Mouse (Mus musculus): Measurements from ENCODE around the gene Lin37.

Gene Lin37

DNA sequence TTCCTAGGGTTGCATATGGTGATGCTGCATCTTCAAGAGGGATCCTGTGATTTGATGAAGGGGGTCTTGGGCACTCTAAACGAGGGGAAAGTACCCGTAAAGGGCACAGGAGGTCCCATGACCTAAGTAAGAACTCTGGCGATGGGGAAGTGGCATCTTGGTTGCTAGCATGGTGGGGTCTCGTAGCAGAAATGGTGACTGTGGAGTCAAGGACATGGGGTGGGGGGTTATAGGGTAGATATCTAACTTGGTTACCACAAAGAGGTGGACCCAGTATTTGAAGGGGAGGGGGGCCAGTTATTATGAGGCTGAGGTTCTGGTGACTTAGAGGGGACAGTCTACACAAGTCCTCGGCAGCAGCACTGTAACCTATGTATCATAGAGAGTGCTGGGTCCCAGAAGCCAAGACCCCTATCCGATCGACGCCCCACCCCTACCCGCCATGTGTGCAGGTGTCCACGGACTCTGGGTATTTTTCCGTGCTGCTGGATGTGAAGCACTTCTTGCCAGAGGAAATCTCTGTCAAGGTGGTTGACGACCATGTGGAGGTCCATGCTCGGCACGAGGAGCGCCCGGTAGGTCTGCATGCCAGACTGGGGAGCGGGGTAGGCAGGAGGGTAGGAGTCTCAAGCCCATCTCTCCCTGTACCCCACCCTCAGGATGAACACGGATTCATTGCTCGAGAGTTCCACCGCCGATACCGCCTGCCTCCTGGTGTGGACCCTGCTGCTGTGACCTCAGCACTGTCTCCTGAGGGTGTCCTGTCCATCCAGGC is 5.6 kb downstream of the Lin37 start:
- in situ Hi-C loops (cut with MboI; ENCODE audit: low sequenced_read_pairs): no loop called here

DNA sequence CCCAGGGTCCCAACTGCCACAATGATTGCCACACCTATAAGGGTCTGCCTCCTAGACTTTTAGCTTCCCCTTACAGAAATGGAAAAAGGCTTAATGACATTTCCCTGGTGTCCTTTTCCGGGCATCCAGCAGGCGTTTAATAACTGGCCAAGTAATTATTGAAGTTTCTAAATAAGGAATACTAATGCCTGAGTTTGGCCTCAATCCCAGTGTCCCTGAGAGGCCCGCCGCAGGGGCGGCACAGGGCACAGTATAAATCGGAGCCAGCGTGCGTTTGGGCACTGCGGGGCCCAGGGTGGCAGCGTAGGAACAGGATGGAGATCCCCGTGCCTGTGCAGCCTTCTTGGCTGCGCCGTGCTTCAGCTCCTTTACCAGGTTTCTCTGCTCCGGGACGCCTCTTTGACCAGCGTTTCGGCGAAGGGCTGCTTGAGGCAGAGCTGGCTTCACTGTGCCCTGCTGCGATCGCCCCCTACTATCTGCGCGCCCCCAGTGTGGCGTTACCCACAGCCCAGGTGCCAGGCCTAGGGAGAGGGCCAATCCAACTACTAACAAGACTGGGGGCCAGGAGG is 6.5 kb downstream of the Lin37 start:
- in situ Hi-C loops (cut with MboI; ENCODE audit: low sequenced_read_pairs): no loop called here

- in situ Hi-C loops (cut with MboI; ENCODE audit: low sequenced_read_pairs): no loop called here
Observed at GRCm38 (mm10) chr7:30552102-30553020, 7.3 kb downstream of the Lin37 start, which contains the start of the genes Hspb6 and Proser3. Gene Hspb6, plus strand, starts transcription at chr7:30552178. Gene Proser3, minus strand, starts transcription at chr7:30552299.

DNA sequence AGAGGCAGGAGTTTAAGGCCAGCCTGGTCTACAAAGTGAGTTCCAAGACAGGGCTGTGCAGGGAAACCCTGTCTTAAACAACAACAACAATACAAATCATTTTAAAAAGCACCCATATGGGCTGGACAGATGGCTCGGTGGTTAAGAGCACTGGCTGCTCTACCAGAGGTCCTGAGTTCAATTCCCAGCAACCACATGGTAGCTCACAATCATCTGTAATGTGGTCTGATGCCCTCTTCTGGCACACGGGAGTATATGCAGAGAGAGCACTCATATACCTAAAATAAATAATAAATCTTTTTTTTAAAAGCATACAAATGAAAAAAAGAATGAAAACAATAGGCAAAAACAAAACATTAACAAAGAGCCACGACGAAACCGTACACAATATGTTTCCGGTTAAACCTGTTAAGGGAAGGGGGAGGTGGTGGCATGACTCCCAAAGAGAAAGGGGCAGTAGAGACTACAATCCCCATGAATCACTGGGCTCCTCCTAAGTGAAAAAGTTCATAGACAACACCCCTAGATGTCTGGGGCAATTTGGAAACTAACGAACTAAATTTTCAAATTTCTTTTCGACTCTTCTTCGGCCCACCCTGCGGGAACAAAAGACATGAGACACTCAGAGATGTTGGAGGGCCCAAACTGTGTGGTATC is 8.1 kb downstream of the Lin37 start:
- in situ Hi-C loops (cut with MboI; ENCODE audit: low sequenced_read_pairs): no loop called here

DNA sequence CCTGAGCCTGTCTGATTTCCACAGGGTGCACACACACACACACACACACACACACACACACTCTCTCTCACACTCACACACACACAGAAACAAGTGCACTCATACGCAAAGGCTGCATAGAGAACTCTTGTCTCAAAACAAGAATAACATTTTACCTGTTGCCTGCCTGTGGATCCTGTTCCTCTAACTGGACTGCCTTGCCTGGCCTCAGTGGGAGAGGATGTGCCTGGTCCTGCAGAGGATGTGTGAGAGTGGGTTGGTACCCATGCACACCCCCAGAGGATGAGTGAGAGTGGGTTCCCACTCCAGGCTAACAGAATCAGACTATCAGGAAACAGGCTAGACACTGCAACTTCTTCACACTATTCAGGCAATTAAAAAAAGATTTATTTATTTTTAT is 9.0 kb downstream of the Lin37 start:
- in situ Hi-C loops (cut with MboI; ENCODE audit: low sequenced_read_pairs): no loop called here

DNA sequence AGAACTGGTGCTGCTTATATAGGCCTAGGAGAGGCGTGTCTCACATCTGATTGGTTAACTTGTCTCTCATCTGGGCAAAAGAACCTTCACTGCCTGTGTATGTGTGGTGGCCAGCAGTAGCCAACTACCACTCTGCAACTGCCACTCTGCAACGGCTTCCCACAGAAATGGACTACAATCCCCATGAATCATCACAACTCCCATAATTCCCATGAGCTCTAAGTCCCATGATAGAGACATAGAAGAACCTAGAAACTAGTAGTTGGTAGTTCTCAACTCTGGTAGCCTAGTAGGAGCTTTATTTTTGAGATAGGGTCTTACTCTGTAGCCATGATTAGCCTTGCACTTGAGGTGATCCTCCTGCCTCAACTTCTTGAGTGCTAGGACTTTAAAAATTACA is 9.8 kb downstream of the Lin37 start:
- in situ Hi-C loops (cut with MboI; ENCODE audit: low sequenced_read_pairs): no loop called here

GRCm38 (mm10) chr7:30544327-30544726 is 15.3 kb downstream of the Lin37 start:
- in situ Hi-C loops (cut with MboI; ENCODE audit: low sequenced_read_pairs): no loop called here

DNA sequence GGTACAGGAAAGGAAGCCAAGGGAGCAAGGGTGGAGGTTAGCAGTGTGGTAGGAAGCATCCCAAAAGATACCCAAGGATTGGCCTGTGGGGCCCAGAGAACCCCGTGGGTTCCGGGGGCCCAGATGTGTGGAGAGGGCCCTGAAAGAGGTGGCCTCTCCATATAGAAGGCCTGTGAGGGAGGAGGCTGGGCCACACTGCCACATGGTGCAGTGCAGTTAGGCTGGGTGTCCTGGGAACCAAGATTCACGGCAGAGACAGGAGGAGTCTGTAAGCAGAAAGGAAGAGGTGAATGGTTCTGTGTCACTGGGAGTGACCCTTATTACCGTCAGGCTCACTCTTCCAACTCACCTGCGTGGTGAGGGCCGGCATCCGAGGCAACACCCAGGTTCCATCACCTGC is 19.1 kb downstream of the Lin37 start:
- in situ Hi-C loops (cut with MboI; ENCODE audit: low sequenced_read_pairs): no loop called here

DNA sequence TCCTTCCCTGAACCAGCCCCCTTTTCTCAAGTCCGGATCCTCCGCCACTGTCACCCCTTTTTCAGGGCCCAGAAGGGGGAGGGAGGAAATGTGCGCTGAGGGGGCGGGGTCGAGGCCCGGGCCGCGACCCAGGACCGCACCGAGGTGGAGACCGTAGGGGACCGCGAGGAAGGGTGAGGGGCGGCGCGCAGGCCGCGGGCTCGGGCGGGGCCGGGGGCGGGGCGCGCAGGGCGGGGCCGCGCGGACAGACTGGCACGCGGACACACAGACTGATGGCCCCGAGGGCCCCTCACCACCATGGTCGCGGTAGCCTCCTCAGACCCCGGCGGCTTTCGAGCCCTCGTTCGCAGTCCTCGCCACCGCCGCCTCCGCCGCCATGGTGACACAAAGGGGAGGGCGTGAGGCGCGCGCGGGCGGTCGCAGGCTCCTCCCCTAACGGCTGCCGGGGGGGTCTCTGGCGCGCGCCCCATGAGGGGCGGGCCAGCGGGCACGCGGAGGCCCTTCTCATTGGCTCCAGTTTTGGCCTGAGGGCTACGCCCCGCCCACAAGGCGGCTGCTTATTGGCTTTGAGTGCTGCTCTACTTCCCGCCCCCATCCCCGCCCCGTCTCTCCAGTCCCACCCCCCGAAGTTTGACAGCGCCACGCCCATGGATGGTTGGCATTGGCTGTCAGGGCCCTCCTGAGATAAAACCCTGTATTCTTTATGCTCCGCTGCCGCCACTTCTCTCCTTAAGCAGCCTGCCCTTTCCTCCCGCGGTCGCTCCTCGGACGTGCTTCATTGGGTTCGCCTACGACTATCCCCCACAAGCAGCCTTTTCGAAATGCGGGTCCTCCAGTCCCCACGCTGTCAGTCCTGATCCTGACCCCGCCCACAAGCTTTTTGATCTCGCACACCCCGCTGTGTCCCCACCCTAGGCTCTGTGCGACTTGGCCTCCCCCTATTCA is 24.7 kb downstream of the Lin37 start, which contains the start of gene Arhgap33:
TSS of gene Arhgap33 (minus strand) at position 428 of the 945 bp plus-strand sequence.
- in situ Hi-C loops (cut with MboI; ENCODE audit: low sequenced_read_pairs): no loop called here

DNA sequence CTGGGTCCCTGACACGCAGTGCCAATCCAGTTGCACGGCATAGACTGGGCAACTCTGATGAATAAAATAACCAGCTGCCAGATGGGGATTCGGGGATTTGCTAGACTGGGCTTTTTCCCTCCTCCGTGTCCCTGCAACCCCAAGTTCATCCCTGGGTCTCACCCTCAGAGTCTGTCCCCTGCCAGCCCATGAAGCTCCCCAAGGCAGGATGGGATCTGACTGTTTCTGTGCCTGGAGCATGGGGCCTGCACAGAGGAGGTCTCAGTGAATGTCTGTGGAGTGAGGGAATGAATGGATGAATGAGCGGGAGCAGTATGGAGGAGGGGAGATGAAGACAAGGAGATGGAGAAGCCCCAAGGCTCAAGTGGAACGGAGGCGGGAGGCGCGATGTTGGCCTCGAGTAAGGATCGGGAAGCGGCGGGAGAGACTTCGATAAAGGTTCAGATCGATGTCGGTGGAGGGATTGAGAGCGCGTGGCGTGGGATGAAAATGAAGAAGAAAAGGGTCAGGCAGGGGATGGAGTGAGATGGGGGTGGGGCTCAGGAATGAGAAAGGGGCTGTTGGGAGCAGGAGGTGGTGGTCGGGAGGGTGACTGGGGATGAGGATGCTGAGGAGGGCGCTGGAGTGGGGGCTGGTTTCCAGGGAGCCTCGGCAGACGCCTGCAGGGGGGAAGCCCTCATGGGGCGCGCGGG is 25.6 kb downstream of the Lin37 start:
- in situ Hi-C loops (cut with MboI; ENCODE audit: low sequenced_read_pairs): no loop called here

DNA sequence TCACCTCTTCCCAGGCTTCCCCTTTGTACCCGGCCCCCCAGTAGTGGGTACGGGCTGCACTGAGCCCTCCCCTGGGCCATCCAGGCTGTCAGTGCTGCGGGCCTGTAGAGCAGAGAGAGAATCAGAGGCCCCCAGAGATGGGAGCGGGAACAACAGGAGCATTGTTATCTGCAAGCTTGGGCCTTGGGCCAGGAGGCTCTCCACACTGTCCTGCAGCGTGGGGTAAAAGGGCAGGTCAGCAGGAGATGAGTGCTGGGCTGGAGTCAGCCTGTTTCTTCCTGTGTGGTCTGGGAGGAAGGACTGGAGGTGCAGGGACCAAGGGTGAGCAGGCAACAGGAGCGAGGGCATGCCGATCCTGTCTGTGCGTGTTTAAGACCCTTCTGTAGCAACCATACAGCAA is 26.7 kb downstream of the Lin37 start:
- in situ Hi-C loops (cut with MboI; ENCODE audit: low sequenced_read_pairs): no loop called here

DNA sequence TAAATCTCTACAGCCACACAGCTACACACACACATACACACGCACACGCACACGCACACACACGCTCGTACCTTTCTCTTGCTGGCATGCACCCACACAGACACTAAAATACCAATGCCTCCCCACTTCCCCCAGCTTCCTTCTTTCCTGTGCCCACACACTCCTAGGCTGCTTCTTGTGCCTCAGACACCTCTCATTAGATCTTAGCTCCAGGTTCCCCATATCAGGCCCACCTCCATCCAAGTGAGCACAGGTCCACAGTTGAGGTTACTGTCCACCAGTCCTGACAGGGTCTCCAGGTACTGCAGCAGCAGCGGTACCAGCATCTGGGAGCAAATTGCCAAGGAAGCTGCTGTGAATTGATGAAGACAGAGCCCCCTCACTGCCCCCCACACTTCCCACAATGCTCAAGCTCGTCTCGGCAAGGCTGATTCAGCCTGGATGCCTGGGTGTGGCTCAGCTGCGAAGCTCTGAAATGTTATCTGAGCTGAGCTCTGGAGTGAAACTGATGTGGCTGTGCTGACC is 28.3 kb downstream of the Lin37 start:
- in situ Hi-C loops (cut with MboI; ENCODE audit: low sequenced_read_pairs): no loop called here

- in situ Hi-C loops (cut with MboI; ENCODE audit: low sequenced_read_pairs): no loop called here
Observed at GRCm38 (mm10) chr7:30526981-30527380, 32.7 kb downstream of the Lin37 start.

DNA sequence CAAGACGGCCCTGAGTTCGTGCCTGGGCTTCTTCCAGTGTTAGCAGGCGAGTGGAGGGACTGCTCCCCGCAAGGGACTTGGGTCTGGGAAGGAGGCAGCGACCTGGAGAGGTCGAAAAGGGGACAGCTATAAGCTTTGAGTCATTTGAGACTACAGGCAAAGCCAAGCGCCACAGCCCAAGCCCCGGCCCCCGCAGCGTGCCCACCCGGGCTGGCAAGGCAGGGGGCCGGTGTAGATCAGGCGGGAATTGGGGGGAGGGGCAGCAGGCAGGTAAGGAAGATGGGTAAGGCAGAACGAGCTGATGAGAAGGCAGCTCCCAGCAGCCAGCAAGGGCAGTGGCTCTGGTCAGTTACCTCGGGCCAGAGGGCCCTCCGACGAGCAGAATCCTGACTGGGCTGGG is 33.2 kb downstream of the Lin37 start:
- in situ Hi-C loops (cut with MboI; ENCODE audit: low sequenced_read_pairs): no loop called here

- in situ Hi-C loops (cut with MboI; ENCODE audit: low sequenced_read_pairs): no loop called here
Observed at GRCm38 (mm10) chr7:30525954-30526353, 33.7 kb downstream of the Lin37 start.

DNA sequence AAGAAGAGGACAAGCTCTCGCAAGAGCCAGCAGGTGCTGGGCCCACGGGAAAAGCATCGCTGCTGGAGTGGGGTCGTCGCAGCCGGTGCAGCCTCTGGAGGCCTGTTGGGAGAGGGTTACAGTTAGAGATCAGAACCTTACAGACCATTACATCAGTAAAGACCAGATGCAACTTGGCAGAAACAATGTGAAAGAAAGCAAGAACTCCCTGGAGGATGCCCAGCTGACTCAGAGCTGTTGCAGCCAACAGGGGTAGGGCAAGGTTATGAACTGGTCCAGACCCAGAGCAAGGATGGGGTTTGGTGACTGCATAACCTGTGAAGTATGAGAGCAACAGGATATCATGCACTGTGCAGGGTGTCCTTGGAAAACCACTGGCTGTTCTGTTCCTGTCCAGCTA is 35.2 kb downstream of the Lin37 start:
- in situ Hi-C loops (cut with MboI; ENCODE audit: low sequenced_read_pairs): no loop called here

- in situ Hi-C loops (cut with MboI; ENCODE audit: low sequenced_read_pairs): no loop called here
Observed at GRCm38 (mm10) chr7:30522871-30523270, 36.8 kb downstream of the Lin37 start.

- in situ Hi-C loops (cut with MboI; ENCODE audit: low sequenced_read_pairs): no loop called here
Observed at GRCm38 (mm10) chr7:30520856-30521255, 38.8 kb downstream of the Lin37 start.

DNA sequence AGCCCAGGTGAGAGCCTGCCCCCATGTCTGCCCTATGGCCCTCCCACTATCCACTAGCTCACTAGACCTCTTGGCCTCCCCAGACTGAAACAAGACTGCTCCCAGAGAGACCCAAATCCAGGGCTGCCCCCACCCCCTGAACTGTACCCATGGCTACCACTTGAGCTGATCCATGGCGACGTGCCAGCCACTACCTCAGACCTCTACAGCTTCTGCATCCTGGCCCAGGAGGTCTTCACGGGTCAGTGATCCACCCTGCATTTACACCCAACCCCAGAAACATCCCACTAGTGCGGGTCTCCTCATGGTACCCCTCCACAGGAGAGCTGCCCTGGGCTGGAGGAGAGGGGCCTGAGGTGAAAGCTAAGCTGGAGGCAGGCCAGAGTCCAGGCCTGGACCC is 39.2 kb downstream of the Lin37 start:
- in situ Hi-C loops (cut with MboI; ENCODE audit: low sequenced_read_pairs): no loop called here

All from CH12F3 (cell line).